Mouse (Mus musculus): ENCODE measurements around the gene Rgs3. TPM values are rescaled to one million over a fixed set of nuclear protein-coding genes. Genes with fewer than 3 reads are reported as not detected.

Rgs3 gene
- total and polyA plus RNA-seq, 3 experiments: not detected

GRCm38 (mm10) chr4:62562006-62562405 lies 2.4 kb downstream of the Rgs3 start:
- H3K27ac ChIP-seq (ENCODE audit: control insufficient read depth, low read depth, low read length): no peak overlapping the region
- no peak overlapping the region for H3K9ac ChIP-seq (ENCODE audit: control insufficient read depth, low read depth, low read length, poor library complexity, severe bottlenecking)
- no peaks in the 10 kb centered on the region for H3K27me3 ChIP-seq (ENCODE audit: control insufficient read depth in 1 of 2, insufficient read depth in 2 of 2, low read length in 2 of 2)
- H3K36me3 ChIP-seq (ENCODE audit: control insufficient read depth in 1 of 2, insufficient read depth in 2 of 2, low read length in 2 of 2): peaks cover 0 to 5% of the 10 kb centered on the region in 2 experiments; a peak in 1 of 4 replicates
- H3K9me3 ChIP-seq (replicated peaks; ENCODE audit: insufficient read depth, low read length): no peaks in the 10 kb centered on the region
- peak overlapping the region in 1 of 2 experiments; percentile 4; a peak in 1 of 4 replicates for H3K4me3 ChIP-seq (ENCODE audit: control insufficient read depth in 1 of 2, insufficient read depth in 1 of 2, low read depth in 2 of 2, low read length in 2 of 2)
- H3K79me2 ChIP-seq (ENCODE audit: control insufficient read depth, insufficient read depth, low read length, poor library complexity): no peaks in the 10 kb centered on the region
- TF ChIP-seq MXI1 (IDR thresholded peaks at IDR 0.05; ENCODE audit: low read depth, low read length) (peak; percentile 31; the same call in 1 of the 2 replicates), EP300 (IDR thresholded peaks at IDR 0.05; ENCODE audit: low read depth in 1 of 2, low read length in 2 of 2) (no peak)
- DNase-seq (ENCODE audit: low read depth, low spot score): peak; percentile 50
- H3K4me1 ChIP-seq (ENCODE audit: control insufficient read depth in 1 of 2, insufficient read depth in 2 of 2, low read length in 2 of 2): peaks cover 0 to 3% of the 10 kb centered on the region in 2 experiments; a peak in 2 of 4 replicates

- H3K9me3 ChIP-seq (replicated peaks; ENCODE audit: insufficient read depth, low read length): no peaks in the 10 kb centered on the region
- H3K4me1 ChIP-seq (ENCODE audit: control insufficient read depth in 1 of 2, insufficient read depth in 2 of 2, low read length in 2 of 2): peaks cover 0 to 3% of the 10 kb centered on the region in 2 experiments; a peak in 2 of 4 replicates
- H3K27ac ChIP-seq (ENCODE audit: control insufficient read depth, low read depth, low read length): no peak overlapping the region
- H3K4me3 ChIP-seq (ENCODE audit: control insufficient read depth in 1 of 2, insufficient read depth in 1 of 2, low read depth in 2 of 2, low read length in 2 of 2): no peak overlapping the region
- no peak for DNase-seq (ENCODE audit: low read depth, low spot score)
- H3K79me2 ChIP-seq (ENCODE audit: control insufficient read depth, insufficient read depth, low read length, poor library complexity): no peaks in the 10 kb centered on the region
- H3K36me3 ChIP-seq (ENCODE audit: control insufficient read depth in 1 of 2, insufficient read depth in 2 of 2, low read length in 2 of 2): peaks cover 0 to 3% of the 10 kb centered on the region in 2 experiments; a peak in 1 of 4 replicates
- H3K9ac ChIP-seq (ENCODE audit: control insufficient read depth, low read depth, low read length, poor library complexity, severe bottlenecking): no peak overlapping the region
- no peaks in the 10 kb centered on the region for H3K27me3 ChIP-seq (ENCODE audit: control insufficient read depth in 1 of 2, insufficient read depth in 2 of 2, low read length in 2 of 2)
- no peak for TF ChIP-seq POLR2AphosphoS2 (IDR thresholded peaks at IDR 0.05; ENCODE audit: low read length)
- TF ChIP-seq USF2 (IDR thresholded peaks at IDR 0.05; ENCODE audit: borderline replicate concordance in 1 of 2, insufficient read depth in 1 of 2, low read depth in 1 of 2, low read length in 2 of 2): no peak
- no peak for TF ChIP-seq GABPA (IDR thresholded peaks at IDR 0.05; ENCODE audit: low read depth, low read length)
- TF ChIP-seq MAFK (IDR thresholded peaks at IDR 0.05; ENCODE audit: borderline replicate concordance, low read depth, low read length): no peak
- no peak for TF ChIP-seq RCOR1 (IDR thresholded peaks at IDR 0.05; ENCODE audit: low read depth, low read length)
Observed at GRCm38 (mm10) chr4:62566530-62566929, 6.9 kb downstream of the Rgs3 start.

GRCm38 (mm10) chr4:62567696-62568095 lies 8.0 kb downstream of the Rgs3 start:
- no peak overlapping the region for H3K27ac ChIP-seq (ENCODE audit: control insufficient read depth, low read depth, low read length)
- no peaks in the 10 kb centered on the region for H3K79me2 ChIP-seq (ENCODE audit: control insufficient read depth, insufficient read depth, low read length, poor library complexity)
- H3K27me3 ChIP-seq (ENCODE audit: control insufficient read depth in 1 of 2, insufficient read depth in 2 of 2, low read length in 2 of 2): no peaks in the 10 kb centered on the region
- no peak overlapping the region for H3K9ac ChIP-seq (ENCODE audit: control insufficient read depth, low read depth, low read length, poor library complexity, severe bottlenecking)
- no peaks in the 10 kb centered on the region for H3K9me3 ChIP-seq (replicated peaks; ENCODE audit: insufficient read depth, low read length)
- DNase-seq (ENCODE audit: low read depth, low spot score): no peak
- TF ChIP-seq TAL1 (IDR thresholded peaks at IDR 0.05; ENCODE audit: low read length): no peak
- no peak for TF ChIP-seq RCOR1 (IDR thresholded peaks at IDR 0.05; ENCODE audit: low read depth, low read length)
- no peaks in the 10 kb centered on the region for H3K36me3 ChIP-seq (ENCODE audit: control insufficient read depth in 1 of 2, insufficient read depth in 2 of 2, low read length in 2 of 2)
- H3K4me1 ChIP-seq (ENCODE audit: control insufficient read depth in 1 of 2, insufficient read depth in 2 of 2, low read length in 2 of 2): no peaks in the 10 kb centered on the region
- H3K4me3 ChIP-seq (ENCODE audit: control insufficient read depth in 1 of 2, insufficient read depth in 1 of 2, low read depth in 2 of 2, low read length in 2 of 2): no peak overlapping the region

- Histone ChIP-seq H3K9me3 (replicated peaks; ENCODE audit: insufficient read depth, low read length) (no peaks in the 10 kb centered on the region), H3K4me3 (ENCODE audit: control insufficient read depth in 1 of 2, insufficient read depth in 1 of 2, low read depth in 2 of 2, low read length in 2 of 2) (no peak overlapping the region), H3K4me1 (ENCODE audit: control insufficient read depth in 1 of 2, insufficient read depth in 2 of 2, low read length in 2 of 2) (no peaks in the 10 kb centered on the region), H3K9ac (ENCODE audit: control insufficient read depth, low read depth, low read length, poor library complexity, severe bottlenecking) (no peak overlapping the region), H3K27ac (ENCODE audit: control insufficient read depth, low read depth, low read length) (no peak overlapping the region), H3K27me3 (ENCODE audit: control insufficient read depth in 1 of 2, insufficient read depth in 2 of 2, low read length in 2 of 2) (no peaks in the 10 kb centered on the region), H3K36me3 (ENCODE audit: control insufficient read depth in 1 of 2, insufficient read depth in 2 of 2, low read length in 2 of 2) (no peaks in the 10 kb centered on the region), H3K79me2 (ENCODE audit: control insufficient read depth, insufficient read depth, low read length, poor library complexity) (no peaks in the 10 kb centered on the region)
- DNase-seq (ENCODE audit: low read depth, low spot score): no peak
- TF ChIP-seq TBP (IDR thresholded peaks at IDR 0.05; ENCODE audit: low read depth, low read length) (no peak), MAX (IDR thresholded peaks at IDR 0.05; ENCODE audit: low read length) (no peak), POLR2AphosphoS5 (IDR thresholded peaks at IDR 0.05; ENCODE audit: borderline replicate concordance, low read depth, low read length) (no peak), MYB (IDR thresholded peaks at IDR 0.05; ENCODE audit: low read depth, low read length) (no peak), RCOR1 (IDR thresholded peaks at IDR 0.05; ENCODE audit: low read depth, low read length) (no peak), MXI1 (IDR thresholded peaks at IDR 0.05; ENCODE audit: low read depth, low read length) (no peak), TCF12 (IDR thresholded peaks at IDR 0.05; ENCODE audit: low read depth, low read length) (no peak), POLR2A (IDR thresholded peaks at IDR 0.05; ENCODE audit: control insufficient read depth in 1 of 2, insufficient read depth in 1 of 2, low read depth in 1 of 2, low read length in 2 of 2, poor library complexity in 1 of 2) (no peak), CTCF (IDR thresholded peaks at IDR 0.05 in 2 of 3, conservative IDR thresholded peaks at IDR 0.05 in 1 of 3; ENCODE audit: control insufficient read depth in 1 of 3, insufficient read depth in 1 of 3, low read depth in 2 of 3, low read length in 3 of 3, poor library complexity in 1 of 3, severe bottlenecking in 1 of 3) (no peak), ZNF384 (IDR thresholded peaks at IDR 0.05; ENCODE audit: low read depth, low read length) (no peak), USF2 (IDR thresholded peaks at IDR 0.05; ENCODE audit: borderline replicate concordance in 1 of 2, insufficient read depth in 1 of 2, low read depth in 1 of 2, low read length in 2 of 2) (no peak), GATA1 (IDR thresholded peaks at IDR 0.05; ENCODE audit: low read depth, low read length) (no peak), MAFK (IDR thresholded peaks at IDR 0.05; ENCODE audit: borderline replicate concordance, low read depth, low read length) (no peak), SIN3A (IDR thresholded peaks at IDR 0.05; ENCODE audit: low read length) (no peak), USF1 (IDR thresholded peaks at IDR 0.05; ENCODE audit: low read depth, low read length) (no peak), ELF1 (IDR thresholded peaks at IDR 0.05; ENCODE audit: low read depth, low read length) (no peak)
Observed at GRCm38 (mm10) chr4:62568359-62568758, 8.7 kb downstream of the Rgs3 start.
